Mouse (Mus musculus) C2C12 (cell line): Measurements from ENCODE around the gene Atp10a. TPM values are rescaled to one million over a fixed set of nuclear protein-coding genes. Genes with fewer than 3 reads are reported as not detected.

ENCODE experiments used
- H3K27me3 ChIP-seq: one replicate; pipeline ENCODE4 v1.6.1; 2011; ENCODE audit not compliant: control insufficient read depth, insufficient read depth, insufficient read length
- H3K36me3 ChIP-seq: one replicate; pipeline ENCODE4 v1.6.1; 2011; ENCODE audit not compliant: control insufficient read depth, insufficient read depth
- H3K4me3 ChIP-seq: one replicate; pipeline ENCODE4 v1.5.1; 2011; ENCODE audit warnings: mild to moderate bottlenecking, control low read depth; ENCODE audit not compliant: poor library complexity, insufficient read depth, severe bottlenecking
- H3K79me2 ChIP-seq: one replicate; pipeline ENCODE4 v1.6.1; 2011; ENCODE audit not compliant: control insufficient read depth, insufficient read depth
- H3K79me3 ChIP-seq: one replicate; pipeline ENCODE4 v1.6.1; 2011; ENCODE audit warnings: low read depth, control low read depth
- H3ac ChIP-seq: one replicate; pipeline ENCODE3; 2011; ENCODE audit warnings: low read depth; ENCODE audit not compliant: control insufficient read depth, insufficient read length
- CEBPB ChIP-seq: IDR thresholded peaks from one replicate; pipeline ENCODE4 v1.6.1; 2011; ENCODE audit warnings: low read depth, mild to moderate bottlenecking, control low read depth, moderate library complexity
- CTCF ChIP-seq: IDR thresholded peaks from one replicate; pipeline ENCODE4 v1.5.1; 2011; ENCODE audit not compliant: control insufficient read depth, insufficient read depth, insufficient read length
- FOSL1 ChIP-seq: IDR thresholded peaks from one replicate; pipeline ENCODE4 v1.8.0; 2011; ENCODE audit warnings: mild to moderate bottlenecking, low read length; ENCODE audit not compliant: poor library complexity, insufficient read depth, severe bottlenecking
- MAX ChIP-seq: IDR thresholded peaks from one replicate; pipeline ENCODE4 v1.6.1; 2011; ENCODE audit warnings: mild to moderate bottlenecking, control low read depth
- MYOD1 ChIP-seq: IDR thresholded peaks from one replicate; pipeline ENCODE4 v1.6.1; 2011; ENCODE audit warnings: low read depth; ENCODE audit not compliant: control insufficient read depth, insufficient read length
- MYOG ChIP-seq: IDR thresholded peaks from one replicate; pipeline ENCODE4 v1.6.1; 2011; ENCODE audit not compliant: control insufficient read depth, insufficient read length; ENCODE audit errors: extremely low read depth
- USF1 ChIP-seq: IDR thresholded peaks from one replicate; pipeline ENCODE4 v1.6.1; 2011; ENCODE audit warnings: low read depth, mild to moderate bottlenecking, control low read depth, moderate library complexity
- polyA plus RNA-seq: library from polyadenylated mRNA; unstranded; fragments of >200 nt; fragmentation: generic; extraction: Trizol; gene quantifications from one replicate; pipeline ENCODE4 v1.2.1, GENCODE M21; 2012; ENCODE audit warnings: missing spikeins

Atp10a gene
- polyA plus RNA-seq, 1 experiment = 5.5 TPM

- Histone ChIP-seq H3K36me3 (peaks cover 5% of the 10 kb centered on the region), H3K79me3 (peaks cover 17% of the 10 kb centered on the region), H3K4me3 (peak overlapping the region; percentile 43), H3K79me2 (peaks cover 40% of the 10 kb centered on the region), H3ac (peak overlapping the region; percentile 48), H3K27me3 (no peaks in the 10 kb centered on the region)
- TF ChIP-seq CEBPB (no peak), MAX (no peak), MYOD1 (no peak), MYOG (no peak), USF1 (no peak), CTCF (no peak), FOSL1 (no peak)
These were observed 2.9 kb downstream of the Atp10a start for GRCm38 (mm10) chr7:58658790-58659405.

GRCm38 (mm10) chr7:58660046-58660445, 4.1 kb downstream of the Atp10a start:
- peaks cover 5% of the 10 kb centered on the region for H3K36me3 ChIP-seq
- no peak overlapping the region for H3ac ChIP-seq
- no peaks in the 10 kb centered on the region for H3K27me3 ChIP-seq
- H3K79me2 ChIP-seq = peaks cover 41% of the 10 kb centered on the region
- TF ChIP-seq MYOD1 = no peak
- TF ChIP-seq MAX = no peak
- no peak for TF ChIP-seq CTCF
- no peak for TF ChIP-seq FOSL1
- no peak for TF ChIP-seq USF1
- TF ChIP-seq CEBPB = no peak
- TF ChIP-seq MYOG = no peak
- peaks cover 18% of the 10 kb centered on the region for H3K79me3 ChIP-seq
- H3K4me3 ChIP-seq = no peak overlapping the region

GRCm38 (mm10) chr7:58660665-58661064, 4.7 kb downstream of the Atp10a start:
- TF ChIP-seq CTCF (no peak), MYOG (no peak), FOSL1 (no peak), CEBPB (no peak), USF1 (no peak), MAX (no peak), MYOD1 (no peak)
- Histone ChIP-seq H3ac (no peak overlapping the region), H3K79me3 (peaks cover 19% of the 10 kb centered on the region)

GRCm38 (mm10) chr7:58661076-58661475, 5.1 kb downstream of the Atp10a start:
- peaks cover 41% of the 10 kb centered on the region for H3K79me2 ChIP-seq
- H3K79me3 ChIP-seq = peaks cover 19% of the 10 kb centered on the region
- H3K27me3 ChIP-seq = no peaks in the 10 kb centered on the region
- no peak for TF ChIP-seq FOSL1
- TF ChIP-seq MYOD1 = no peak
- no peak for TF ChIP-seq MAX
- no peak for TF ChIP-seq CEBPB
- no peak for TF ChIP-seq USF1
- TF ChIP-seq MYOG = no peak
- no peak for TF ChIP-seq CTCF
- peaks cover 5% of the 10 kb centered on the region for H3K36me3 ChIP-seq
- H3ac ChIP-seq = no peak overlapping the region
- no peak overlapping the region for H3K4me3 ChIP-seq

More at GRCm38 (mm10) chr7:58660665-58661064, 4.7 kb downstream of the Atp10a start:
- Histone ChIP-seq H3K79me2 (peaks cover 41% of the 10 kb centered on the region), H3K27me3 (no peaks in the 10 kb centered on the region), H3K36me3 (peaks cover 5% of the 10 kb centered on the region), H3K4me3 (no peak overlapping the region)

- H3K4me3 ChIP-seq = no peak overlapping the region
- no peaks in the 10 kb centered on the region for H3K27me3 ChIP-seq
- TF ChIP-seq USF1 (no peak), MYOD1 (no peak), FOSL1 (no peak)
- H3ac ChIP-seq = no peak overlapping the region
- H3K36me3 ChIP-seq = no peaks in the 10 kb centered on the region
- H3K79me2 ChIP-seq = peaks cover 3% of the 10 kb centered on the region
- H3K79me3 ChIP-seq = peaks cover 9% of the 10 kb centered on the region
These were observed 12.7 kb downstream of the Atp10a start for GRCm38 (mm10) chr7:58668617-58669016.

- TF ChIP-seq CEBPB (no peak), CTCF (no peak), MYOG (no peak), USF1 (no peak), FOSL1 (no peak), MAX (no peak), MYOD1 (no peak)
- H3K79me3 ChIP-seq = no peaks in the 10 kb centered on the region
- peaks cover 17% of the 10 kb centered on the region for H3K79me2 ChIP-seq
- H3K36me3 ChIP-seq = no peaks in the 10 kb centered on the region
- H3K4me3 ChIP-seq = no peak overlapping the region
- H3K27me3 ChIP-seq = no peaks in the 10 kb centered on the region
- no peak overlapping the region for H3ac ChIP-seq
These were observed 20.1 kb downstream of the Atp10a start for GRCm38 (mm10) chr7:58676075-58676474.
